Mouse (Mus musculus): Measurements from ENCODE around the gene Zfp36l2. TPM values are rescaled to one million over a fixed set of nuclear protein-coding genes. Genes with fewer than 3 reads are reported as not detected.
"Not testable (repeated sequence)": the region's sequence is repeated elsewhere in the genome, so short reads cannot be mapped to it uniquely, and the experiment has no call there.

Zfp36l2 gene
- polyA plus RNA-seq, 1 experiment from 2014 or later: 20.0 TPM

DNA sequence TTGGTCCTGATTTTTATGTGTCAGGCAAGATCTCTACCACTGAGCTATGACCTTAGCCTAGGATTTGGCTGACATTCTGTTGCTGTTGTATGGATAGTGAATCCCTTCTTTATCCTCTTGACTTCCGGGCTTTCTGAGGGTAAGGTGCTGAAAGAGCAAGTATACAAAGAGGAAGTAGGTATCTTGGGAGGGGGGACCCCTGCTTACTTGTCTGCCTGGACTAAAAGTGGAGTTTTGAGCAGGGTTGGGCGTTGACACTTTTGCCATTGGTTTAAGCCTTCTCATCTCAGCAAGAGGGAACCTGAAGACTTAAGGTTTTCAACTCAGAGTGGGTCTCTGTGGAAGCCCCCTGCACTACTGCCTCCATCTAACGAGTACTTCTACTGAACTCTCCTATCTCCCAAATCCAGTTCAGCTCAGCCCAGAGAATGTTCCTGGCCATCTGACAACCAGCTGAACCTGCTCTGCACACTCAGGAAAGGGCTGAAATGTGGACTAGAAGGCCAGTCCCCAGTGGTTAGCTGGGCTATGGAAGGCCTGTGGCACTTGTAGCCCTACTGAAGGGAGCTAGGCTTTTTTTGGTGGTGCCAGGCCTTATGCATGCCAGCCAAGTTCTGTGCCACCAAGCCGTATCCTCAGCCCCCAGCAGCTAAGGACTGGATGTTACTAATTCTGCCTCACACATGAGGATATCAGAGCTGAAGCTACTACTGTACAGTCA, 6.7 kb upstream of the Zfp36l2 start:
- H3K27ac ChIP-seq: no peak overlapping the region
- H3K9ac ChIP-seq: no peak overlapping the region
- H3K4me2 ChIP-seq: no peak overlapping the region
- H3K4me1 ChIP-seq: peaks cover 37% of the 10 kb centered on the region
- ATAC-seq: no peak
- no peaks in the 10 kb centered on the region for H3K27me3 ChIP-seq (replicated peaks)
- H3K4me3 ChIP-seq: no peak overlapping the region
- H3K36me3 ChIP-seq: peaks cover 31% of the 10 kb centered on the region
- 55% methylated on average over 4 of the region's 4 CpGs for WGBS (ENCODE audit: insufficient replicate concordance)
- no peaks in the 10 kb centered on the region for H3K9me3 ChIP-seq (replicated peaks)

DNA sequence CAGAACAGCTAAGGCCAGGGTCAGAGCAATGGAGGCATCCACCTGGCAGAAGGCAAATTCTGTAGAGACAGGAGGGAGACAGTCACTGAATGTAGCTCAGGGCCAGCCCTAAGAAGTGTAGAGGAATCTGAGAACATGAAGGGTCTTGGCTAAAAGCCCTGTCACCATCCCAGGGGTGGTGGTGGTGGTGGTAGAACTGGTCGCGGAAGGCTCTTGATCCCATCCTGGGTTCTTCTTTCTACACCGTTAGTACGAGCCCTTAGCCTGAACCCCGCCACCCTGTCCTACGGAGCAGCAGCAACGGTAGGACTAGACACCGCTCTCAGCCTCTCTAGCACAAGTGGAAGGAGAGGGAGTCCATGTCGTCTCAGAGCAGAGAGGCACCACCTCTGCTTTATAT, 5.7 kb upstream of the Zfp36l2 start:
- Histone ChIP-seq H3K27me3 (replicated peaks) (no peaks in the 10 kb centered on the region), H3K4me3 (no peak overlapping the region), H3K9ac (no peak overlapping the region), H3K4me2 (no peak overlapping the region), H3K36me3 (peaks cover 31% of the 10 kb centered on the region), H3K27ac (no peak overlapping the region), H3K4me1 (peaks cover 45% of the 10 kb centered on the region), H3K9me3 (replicated peaks) (no peaks in the 10 kb centered on the region)
- ATAC-seq: no peak
- 88% methylated on average over 9 of the region's 9 CpGs for WGBS (ENCODE audit: insufficient replicate concordance)

DNA sequence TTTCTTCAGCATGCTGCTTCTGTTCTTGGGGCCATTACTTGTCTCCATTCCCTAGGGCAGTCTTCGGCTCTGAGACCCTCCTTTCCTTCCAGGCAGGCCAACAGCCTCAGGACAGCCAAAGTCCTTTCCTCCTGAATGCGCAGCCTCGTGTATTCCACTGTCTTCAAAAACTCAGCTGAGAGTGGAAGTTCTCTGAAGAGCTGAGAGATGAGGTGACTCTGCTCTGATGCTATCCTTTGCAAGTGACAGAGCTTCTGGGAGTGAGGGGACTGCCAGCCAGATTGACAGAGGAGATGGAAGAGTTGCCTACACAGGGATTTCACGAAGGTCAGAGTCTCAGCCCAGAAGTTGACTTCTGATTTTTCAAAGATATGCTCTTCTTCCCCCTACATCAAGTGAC, 4.2 kb upstream of the Zfp36l2 start:
- 79% methylated on average over 4 of the region's 4 CpGs for WGBS (ENCODE audit: insufficient replicate concordance)
- H3K36me3 ChIP-seq: peaks cover 32% of the 10 kb centered on the region
- H3K9ac ChIP-seq: no peak overlapping the region
- no peaks in the 10 kb centered on the region for H3K27me3 ChIP-seq (replicated peaks)
- H3K4me2 ChIP-seq: no peak overlapping the region
- H3K4me1 ChIP-seq: peaks cover 41% of the 10 kb centered on the region
- no peak overlapping the region for H3K27ac ChIP-seq
- H3K9me3 ChIP-seq (replicated peaks): no peaks in the 10 kb centered on the region
- no peak overlapping the region for H3K4me3 ChIP-seq
- no peak for ATAC-seq

DNA sequence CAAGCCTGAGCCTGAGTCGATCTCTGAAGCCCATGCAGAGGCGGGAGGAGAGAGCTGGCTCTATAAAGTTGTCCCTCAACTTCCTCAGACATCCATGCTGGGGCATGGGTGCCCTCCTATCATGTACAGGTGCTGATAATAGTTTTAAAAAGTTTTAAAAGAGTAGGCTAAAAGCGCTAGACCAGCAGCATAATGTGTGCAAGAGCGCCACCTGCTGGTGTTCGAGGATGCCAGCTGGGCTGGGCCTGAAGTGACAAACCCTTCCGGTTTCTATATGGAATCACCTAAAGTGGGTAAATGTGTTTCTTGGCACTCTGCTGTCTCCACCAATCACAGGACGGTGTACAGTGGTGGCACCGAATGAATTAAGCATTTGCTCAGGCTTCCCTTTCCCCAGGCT, 3.1 kb upstream of the Zfp36l2 start:
- no peak overlapping the region for H3K9ac ChIP-seq
- no peak overlapping the region for H3K27ac ChIP-seq
- 24% methylated on average over 8 of the region's 8 CpGs for WGBS (ENCODE audit: insufficient replicate concordance)

DNA sequence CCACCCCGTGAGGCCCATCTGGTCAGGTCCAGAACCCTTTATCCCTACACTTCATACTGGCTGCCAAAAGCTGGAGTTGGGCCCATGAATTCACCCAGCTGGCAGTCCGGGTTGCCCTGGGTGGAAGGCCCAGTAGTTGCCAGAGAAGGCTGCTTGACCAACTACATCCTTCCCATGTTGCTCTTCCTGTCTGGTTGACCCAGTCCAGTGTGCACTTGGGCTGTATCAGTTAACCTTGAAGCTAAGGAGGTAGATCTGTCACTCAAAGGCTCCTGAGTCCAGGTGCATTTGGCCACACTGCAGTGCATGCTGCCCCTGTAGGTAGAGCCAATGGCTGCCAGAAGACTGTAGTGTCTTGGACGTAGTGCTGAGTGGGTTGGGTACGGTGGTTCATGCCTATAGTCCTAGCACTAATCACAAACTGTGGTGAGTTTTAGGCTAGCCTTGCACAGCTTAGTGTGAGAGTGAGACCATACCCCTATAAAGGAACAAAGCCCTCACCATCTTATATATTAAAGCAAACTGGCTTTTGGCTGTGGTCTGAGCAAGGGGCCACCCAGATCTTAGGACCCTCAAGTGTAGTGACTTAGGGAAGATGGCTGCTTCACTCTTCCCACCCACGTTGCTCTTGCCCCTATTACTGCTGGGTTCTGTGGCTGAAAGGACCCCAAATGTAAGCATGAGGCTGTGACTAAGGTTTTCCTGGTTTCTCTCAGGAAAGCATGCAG, 1.5 kb upstream of the Zfp36l2 start:
- WGBS (ENCODE audit: insufficient replicate concordance): 80% methylated on average over 5 of the region's 5 CpGs
- H3K27ac ChIP-seq: peak overlapping the region; percentile 96
- H3K9me3 ChIP-seq (replicated peaks): no peaks in the 10 kb centered on the region
- H3K36me3 ChIP-seq: peaks cover 54% of the 10 kb centered on the region
- H3K27me3 ChIP-seq (replicated peaks): no peaks in the 10 kb centered on the region
- H3K9ac ChIP-seq: peak overlapping the region; percentile 90
- peaks cover 32% of the 10 kb centered on the region for H3K4me1 ChIP-seq
- H3K4me3 ChIP-seq: peak overlapping the region; percentile 72
- H3K4me2 ChIP-seq: peak overlapping the region; percentile 88
- no peak for ATAC-seq

More for the DNA sequence above, 3.1 kb upstream of the Zfp36l2 start:
- H3K27me3 ChIP-seq (replicated peaks): no peaks in the 10 kb centered on the region
- no peak overlapping the region for H3K4me2 ChIP-seq
- peaks cover 42% of the 10 kb centered on the region for H3K36me3 ChIP-seq
- peaks cover 44% of the 10 kb centered on the region for H3K4me1 ChIP-seq
- no peaks in the 10 kb centered on the region for H3K9me3 ChIP-seq (replicated peaks)
- ATAC-seq: no peak
- no peak overlapping the region for H3K4me3 ChIP-seq

DNA sequence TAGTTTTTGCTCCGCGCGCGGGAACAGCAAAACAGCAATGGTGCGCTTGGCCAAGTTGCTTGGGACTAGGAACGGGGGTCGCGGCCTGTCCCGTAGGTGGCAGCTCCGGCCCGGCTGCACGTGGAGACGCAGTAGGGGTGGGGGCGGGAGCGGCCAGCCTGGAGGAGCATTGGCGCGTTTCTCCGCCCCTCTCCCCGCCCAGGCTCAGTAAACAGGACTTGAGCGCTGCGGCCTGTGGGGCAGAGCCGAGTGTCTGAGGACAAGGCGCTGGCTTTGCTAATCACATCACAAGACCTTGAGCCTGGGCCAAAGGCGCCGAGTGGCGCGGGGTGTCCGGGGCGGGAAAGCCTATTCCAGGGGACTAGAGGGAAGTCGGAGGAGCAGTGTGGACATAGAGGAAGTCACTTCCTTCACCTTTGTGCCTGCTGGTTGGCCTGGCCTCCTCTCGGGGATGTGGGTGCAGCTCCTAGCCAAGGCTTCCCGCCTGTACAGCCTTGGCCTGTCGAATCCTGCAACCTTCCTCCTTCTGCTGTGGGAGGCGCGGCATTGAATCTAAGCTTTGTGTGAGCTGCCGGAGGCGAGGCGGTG, 721 bp upstream of the Zfp36l2 start:
- peak overlapping the region; percentile 88 for H3K4me2 ChIP-seq
- H3K4me3 ChIP-seq: peak overlapping the region; percentile 72
- H3K4me1 ChIP-seq: peaks cover 34% of the 10 kb centered on the region
- peak overlapping the region; percentile 96 for H3K27ac ChIP-seq
- H3K36me3 ChIP-seq: peaks cover 52% of the 10 kb centered on the region
- H3K27me3 ChIP-seq (replicated peaks): no peaks in the 10 kb centered on the region
- no peaks in the 10 kb centered on the region for H3K9me3 ChIP-seq (replicated peaks)
- peak; percentile 81 for ATAC-seq
- H3K9ac ChIP-seq: peak overlapping the region; percentile 90
- 1% methylated on average over 37 of the region's 38 CpGs for WGBS (ENCODE audit: insufficient replicate concordance)

DNA sequence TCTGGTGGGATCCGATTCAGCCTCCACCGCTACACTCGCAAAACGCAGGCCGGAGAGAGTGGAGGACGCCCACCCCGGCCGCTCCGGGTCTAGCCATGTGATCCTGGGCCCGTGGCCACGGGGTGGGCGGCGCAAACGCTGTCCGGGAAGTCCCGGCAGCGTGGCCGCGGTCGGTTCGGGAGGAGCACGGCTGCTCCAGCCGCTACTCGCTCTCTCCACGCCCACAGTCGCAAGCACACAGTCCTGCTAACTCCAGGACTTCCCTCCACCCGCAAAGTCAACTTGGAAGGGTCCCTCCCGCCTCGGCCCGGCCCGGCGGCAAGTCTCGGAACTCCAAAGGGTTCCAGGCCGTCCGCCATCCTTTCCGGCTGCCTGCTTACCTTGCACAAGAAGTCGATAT, 483 bp downstream of the Zfp36l2 start:
- Histone ChIP-seq H3K36me3 (peaks cover 40% of the 10 kb centered on the region), H3K4me1 (peaks cover 46% of the 10 kb centered on the region), H3K4me3 (peak overlapping the region; percentile 97), H3K4me2 (peak overlapping the region; percentile 89), H3K27ac (peak overlapping the region; percentile 97), H3K9ac (peak overlapping the region; percentile 100)
- under 1% methylated on average over 15 of the region's 37 CpGs for WGBS (ENCODE audit: insufficient replicate concordance)
- not testable (repeated sequence) for H3K9me3 ChIP-seq (replicated peaks); H3K27me3 ChIP-seq (replicated peaks)
- peak; percentile 4; the same call in 1 of the 2 replicates for ATAC-seq

DNA sequence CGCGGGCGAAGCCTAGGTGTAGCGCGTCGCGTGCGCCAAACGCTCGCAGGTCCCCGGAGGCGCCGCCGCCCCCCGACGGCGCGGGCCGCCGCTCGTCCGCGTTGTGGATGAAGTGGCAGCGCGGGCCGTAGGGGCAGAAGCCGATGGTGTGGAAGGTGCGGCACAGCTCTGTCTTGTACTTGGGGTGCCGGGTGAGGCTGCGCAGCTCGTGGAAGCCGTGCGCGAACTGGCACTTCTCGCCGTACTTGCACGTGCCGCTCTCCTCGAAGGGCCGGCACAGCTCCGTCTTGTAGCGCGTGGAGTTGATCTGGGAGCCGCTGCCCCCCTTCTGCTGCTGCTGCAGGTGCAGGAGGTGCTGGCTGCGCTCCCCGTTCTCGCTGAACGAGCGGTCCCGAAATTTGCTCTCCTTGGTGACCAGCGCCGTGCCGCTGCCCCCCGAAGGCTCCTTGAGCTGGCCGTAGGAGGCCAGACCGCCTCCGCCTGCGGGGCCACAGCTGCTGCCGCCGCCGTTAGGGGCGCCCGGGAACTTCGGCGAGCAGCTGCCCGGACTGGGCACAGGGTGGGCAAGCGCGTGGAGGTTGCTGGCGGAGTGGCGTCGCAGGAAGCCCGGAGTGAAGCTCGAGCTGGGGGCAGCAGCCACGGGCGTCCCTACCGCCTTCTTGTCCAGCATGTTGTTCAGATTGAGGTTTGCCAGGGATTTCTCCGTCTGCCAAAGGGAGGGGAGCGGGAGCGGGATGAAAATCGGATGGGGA, 1.1 kb downstream of the Zfp36l2 start:
- 2% methylated on average over 79 of the region's 80 CpGs for WGBS (ENCODE audit: insufficient replicate concordance)

DNA sequence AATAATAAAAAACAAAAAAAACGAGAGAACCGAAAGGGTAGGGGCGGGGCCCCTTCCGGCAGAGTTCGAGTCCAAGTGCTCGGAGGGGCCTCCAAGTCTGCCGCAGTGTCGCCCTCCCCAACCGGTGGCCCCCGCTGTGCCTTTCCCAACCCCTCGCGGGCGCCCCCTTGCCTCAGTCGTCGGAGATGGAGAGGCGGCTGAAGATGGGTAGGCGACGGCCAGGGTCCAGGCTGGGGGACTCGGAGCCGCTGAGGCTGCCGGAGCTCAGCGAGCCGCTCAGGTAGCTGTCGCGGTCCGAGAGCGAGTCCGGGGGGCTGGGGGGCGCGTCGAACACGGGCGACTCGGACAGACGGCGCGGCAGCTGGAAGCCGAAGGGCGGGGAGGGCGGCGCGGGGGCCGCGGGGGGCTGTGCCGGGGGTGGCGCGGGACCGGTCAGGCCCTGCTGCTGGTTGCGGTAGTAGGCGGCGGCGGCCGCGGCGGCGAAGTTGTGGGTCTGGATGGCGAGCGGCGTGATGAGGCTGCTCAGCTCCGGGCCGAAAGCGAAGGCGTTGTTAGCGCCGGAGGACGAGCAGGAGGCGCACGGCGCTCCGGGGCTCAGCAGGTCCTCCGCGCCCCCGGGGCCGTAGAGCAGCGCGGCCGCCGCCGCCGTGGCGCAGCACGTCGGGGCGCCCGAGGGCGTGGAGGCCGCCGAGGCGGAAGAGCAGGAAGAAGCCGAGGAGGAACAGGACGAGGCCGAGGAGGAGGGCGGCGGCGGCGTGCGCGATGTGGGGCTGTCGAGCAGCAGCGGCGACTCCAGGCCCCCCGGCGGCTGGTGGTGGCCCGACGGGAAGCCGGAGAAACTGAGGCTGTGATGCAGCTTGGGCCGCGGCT, 1.9 kb downstream of the Zfp36l2 start:
- Histone ChIP-seq H3K27me3 (replicated peaks) (no peaks in the 10 kb centered on the region), H3K9ac (peak overlapping the region; percentile 100), H3K4me1 (peaks cover 60% of the 10 kb centered on the region), H3K4me2 (peak overlapping the region; percentile 89), H3K36me3 (peaks cover 28% of the 10 kb centered on the region), H3K9me3 (replicated peaks) (no peaks in the 10 kb centered on the region), H3K27ac (peak overlapping the region; percentile 97), H3K4me3 (peak overlapping the region; percentile 97)
- ATAC-seq: no peak
- WGBS (ENCODE audit: insufficient replicate concordance): under 1% methylated on average over 94 of the region's 108 CpGs

More for the DNA sequence above, 1.1 kb downstream of the Zfp36l2 start:
- H3K4me1 ChIP-seq: peaks cover 52% of the 10 kb centered on the region
- no peaks in the 10 kb centered on the region for H3K9me3 ChIP-seq (replicated peaks)
- H3K4me3 ChIP-seq: peak overlapping the region; percentile 97
- H3K27ac ChIP-seq: peak overlapping the region; percentile 97
- no peaks in the 10 kb centered on the region for H3K27me3 ChIP-seq (replicated peaks)
- peaks cover 34% of the 10 kb centered on the region for H3K36me3 ChIP-seq
- peak overlapping the region; percentile 100 for H3K9ac ChIP-seq
- ATAC-seq: no peak
- H3K4me2 ChIP-seq: peak overlapping the region; percentile 89

DNA sequence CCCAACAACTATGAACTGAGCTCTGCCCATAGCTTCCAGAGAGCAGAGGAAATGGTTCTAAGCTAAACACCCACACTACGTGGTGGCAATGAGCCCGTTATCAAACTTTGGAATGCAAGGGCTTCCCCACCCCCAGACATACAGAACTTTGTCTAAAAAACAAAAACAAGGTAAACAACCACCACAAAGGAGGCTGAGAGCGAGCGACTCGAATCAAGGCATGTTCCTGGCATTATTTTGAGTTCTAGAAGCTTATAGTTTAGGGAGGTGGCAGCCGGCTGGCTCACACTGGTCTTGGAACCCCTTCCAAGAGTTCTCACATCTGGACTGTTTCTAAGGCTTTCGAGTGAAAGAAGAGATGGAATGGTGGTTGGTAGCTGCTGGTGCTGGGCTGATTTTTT, 2.7 kb downstream of the Zfp36l2 start:
- Histone ChIP-seq H3K9ac (peak overlapping the region; percentile 100), H3K36me3 (peaks cover 23% of the 10 kb centered on the region), H3K9me3 (replicated peaks) (no peaks in the 10 kb centered on the region), H3K4me3 (peak overlapping the region; percentile 97), H3K27ac (peak overlapping the region; percentile 97), H3K4me1 (peaks cover 60% of the 10 kb centered on the region), H3K4me2 (peak overlapping the region; percentile 89), H3K27me3 (replicated peaks) (no peaks in the 10 kb centered on the region)
- ATAC-seq: no peak
- under 1% methylated on average over 7 of the region's 7 CpGs for WGBS (ENCODE audit: insufficient replicate concordance)

DNA sequence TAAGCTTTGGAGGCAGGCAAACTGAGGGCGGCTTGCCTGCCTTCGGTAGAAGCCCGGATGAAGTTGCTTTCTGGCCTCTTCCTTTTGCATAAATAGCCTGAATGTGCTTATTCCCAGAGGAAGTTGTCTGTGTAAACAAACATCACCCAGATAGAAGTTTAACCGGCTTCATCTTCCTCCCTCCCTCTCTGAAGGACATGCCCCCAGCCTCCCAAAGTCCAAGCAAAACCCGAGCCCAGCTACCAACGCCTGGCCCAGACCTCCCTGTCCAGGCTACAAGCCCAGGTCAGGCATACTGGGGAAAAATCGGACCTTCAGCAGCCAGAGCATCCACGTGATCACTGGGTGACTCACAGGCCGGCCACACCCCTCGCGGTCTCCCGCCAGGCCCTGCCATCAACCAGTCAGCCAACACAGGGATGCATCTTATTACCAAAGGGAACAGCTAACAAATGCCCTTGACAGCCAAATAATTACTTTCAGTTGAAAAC, 4.4 kb downstream of the Zfp36l2 start:
- peak; percentile 42 for ATAC-seq
- Histone ChIP-seq H3K9ac (peak overlapping the region; percentile 63), H3K4me3 (peak overlapping the region; percentile 48), H3K27me3 (replicated peaks) (no peaks in the 10 kb centered on the region), H3K4me1 (peaks cover 60% of the 10 kb centered on the region), H3K4me2 (peak overlapping the region; percentile 79), H3K27ac (peak overlapping the region; percentile 88), H3K9me3 (replicated peaks) (no peaks in the 10 kb centered on the region), H3K36me3 (peaks cover 23% of the 10 kb centered on the region)
- under 1% methylated on average over 12 of the region's 12 CpGs for WGBS (ENCODE audit: insufficient replicate concordance)

Measured in liver, embryonic 12.5 days (tissue).